Mouse (Mus musculus) megakaryocyte, embryonic 14.5 days (primary cell): ENCODE results near the gene Uqcrfs1.

Experiments
- FLI1 ChIP-seq: IDR thresholded peaks from 2 replicates; pipeline ENCODE4 v1.6.1; 2012; ENCODE audit warnings: low read length, inconsistent platforms, mixed read lengths
- GATA1 ChIP-seq: IDR thresholded peaks from 3 replicates; pipeline ENCODE4 v1.6.1; 2012; ENCODE audit warnings: mixed read lengths, low read length, inconsistent platforms, borderline replicate concordance

- no peak for TF ChIP-seq GATA1
- TF ChIP-seq FLI1, result no peak
Measured at GRCm38 (mm10) chr13:30560052-30560451, 14.9 kb upstream of the Uqcrfs1 start.
